11 mouse cellular contexts compared by ENCODE assay signal in the genomic region with DNA sequence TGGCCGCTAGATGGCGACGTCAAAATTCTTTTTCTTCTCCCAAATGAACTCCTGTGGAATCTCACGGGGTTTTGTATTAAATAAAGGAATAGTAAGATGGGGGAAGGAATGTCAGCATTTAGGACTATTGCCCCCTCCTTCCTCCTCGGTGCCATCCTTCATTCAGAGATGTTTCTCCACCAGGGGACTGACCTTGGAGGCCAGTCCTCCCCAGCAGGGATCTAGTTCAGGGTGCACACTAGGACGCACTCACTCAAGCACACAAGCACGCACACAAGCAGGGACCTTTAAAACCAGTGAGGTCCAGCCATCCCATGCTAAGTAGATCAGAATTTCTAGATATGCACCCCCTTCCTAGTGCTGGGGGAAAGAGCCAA. TPM values are rescaled to one million over a fixed set of nuclear protein-coding genes. Genes with fewer than 3 reads are reported as not detected.
DNase-seq lines count a peak whose midpoint lies in the region; ATAC-seq lines count a peak whose summit lies in the region.
"Not testable (repeated sequence)": the region's sequence is repeated elsewhere in the genome, so short reads cannot be mapped to it uniquely, and the experiment has no call there.
"Had no signal": no experiment of that assay in that cellular context is flagged by ENCODE, and none has a peak within 500 bp of the region (broad histone marks: within the 10 kb centered on the region; RNA-seq: fewer than 3 reads in every experiment).

No protein-coding gene starts in this region.

- H3K9ac ChIP-seq in kidney, embryonic 16.5 days (replicated peaks; ENCODE audit: low read length): not testable (repeated sequence)

- H3K4me3 ChIP-seq in kidney, embryonic 16.5 days (ENCODE audit: low read length): not testable (repeated sequence)

- H3K4me2 ChIP-seq in kidney, embryonic 16.5 days (replicated peaks; ENCODE audit: low read depth, low read length): not testable (repeated sequence)

- H3K27me3 ChIP-seq in kidney, embryonic 16.5 days (ENCODE audit: insufficient read depth, low read length): not testable (repeated sequence)

- DNase-seq in cerebellum, adult 11 months: peak; percentile 39
- peak; percentile 46 to 61 for DNase-seq in frontal cortex, postnatal 14 days (ENCODE audit: low spot score in 2 of 2)
- peak; percentile 22 for DNase-seq in heart, postnatal 4 days
- peak; percentile 14 to 49 for DNase-seq in left cerebral cortex, postnatal 10 days (ENCODE audit: extremely low spot score in 1 of 2, low spot score in 2 of 2)
- peak; percentile 36 to 70 for DNase-seq in lung, postnatal 4 days
- DNase-seq in right cerebral cortex, adult 2 months (ENCODE audit: low spot score in 2 of 2): peak; percentile 57 to 75
- peak; percentile 54 for DNase-seq in urinary bladder, adult 2 months (ENCODE audit: low spot score)

- intact Hi-C loops in left cerebral cortex, postnatal 10 days (cut with DNase I): not testable (repeated sequence)

- 24% methylated on average over 2 of the region's 7 CpGs for WGBS in kidney, embryonic 16.5 days

- H3K4me1 ChIP-seq in kidney, embryonic 16.5 days (ENCODE audit: insufficient read depth, low read length): not testable (repeated sequence)

- not testable (repeated sequence) for H3K27ac ChIP-seq in kidney, embryonic 16.5 days (ENCODE audit: low read length)

- H3K9me3 ChIP-seq in kidney, embryonic 16.5 days (ENCODE audit: low read length): not testable (repeated sequence)

- H3K36me3 ChIP-seq in kidney, embryonic 16.5 days (ENCODE audit: insufficient read depth, low read length): not testable (repeated sequence)

- peak; percentile 82 for ATAC-seq in kidney, embryonic 16.5 days (ENCODE audit: low FRiP score, low TSS enrichment)

RNA-seq across cellular contexts. Expression of gene Gm15319, which starts 26.3 kb away (rescaled TPM):
- total RNA-seq in heart, postnatal 4 days (2021): under 1 TPM; 0.21 to 0.43 TPM
- not detected in 2 replicates for polyA plus RNA-seq in kidney, embryonic 16.5 days (2015; fragmentation: Nextera tagmentation; extraction: Ambion mirVana)
- under 1 TPM; 0.54 to 0.85 TPM for total RNA-seq in left cerebral cortex, postnatal 10 days (2021)
- 0.04 TPM in 1 of 2 replicates, not detected in the other for polyA plus RNA-seq in urinary bladder, adult 2 months (2012; rRNA removed)
- polyA plus RNA-seq: forebrain, embryonic 10.5 days; hindbrain, embryonic 10.5 days; liver, embryonic 15.5 days had no signal
